In genomic region chr17:27684886-27685549, GRCm38 (mm10) we compare ENCODE assay signal across 8 mouse cellular contexts. TPM values are rescaled to one million over a fixed set of nuclear protein-coding genes. Genes with fewer than 3 reads are reported as not detected.
DNase-seq lines count a peak whose midpoint lies in the region; ATAC-seq and TF ChIP-seq lines count a peak whose summit lies in the region.

No protein-coding gene starts in this region.

- peak overlapping the region; percentile 65 for H3K4me3 ChIP-seq in heart, embryonic 10.5 days
- H3K4me3 ChIP-seq in kidney, adult 2 months (ENCODE audit: insufficient read depth, low read depth, low read length), result no peak overlapping the region
- H3K4me3 ChIP-seq in limb, embryonic 11.5 days (ENCODE audit: low read depth, low read length), result peak overlapping the region; percentile 42
- peak overlapping the region; percentile 59 for H3K4me3 ChIP-seq in midbrain, embryonic 15.5 days

- WGBS in heart, embryonic 10.5 days, result under 1% methylated on average over 51 of the region's 53 CpGs
- 2% methylated on average over 49 of the region's 53 CpGs for WGBS in kidney, adult 2 months
- WGBS in limb, embryonic 11.5 days, result under 1% methylated on average over 36 of the region's 53 CpGs
- WGBS in midbrain, embryonic 15.5 days, result under 1% methylated on average over 45 of the region's 53 CpGs

- H3K9ac ChIP-seq in limb, embryonic 11.5 days (ENCODE audit: low read length), result peak overlapping the region; percentile 37; the same call in 1 of the 2 replicates
- peak overlapping the region; percentile 71 for H3K9ac ChIP-seq in midbrain, embryonic 15.5 days

- peaks cover 78% of the 10 kb centered on the region for H3K27me3 ChIP-seq in heart, embryonic 10.5 days (ENCODE audit: insufficient read depth, poor library complexity, severe bottlenecking)
- no peaks in the 10 kb centered on the region for H3K27me3 ChIP-seq in kidney, adult 2 months (replicated peaks; ENCODE audit: control insufficient read depth, insufficient read depth, low read length)
- peaks cover 18% of the 10 kb centered on the region for H3K27me3 ChIP-seq in limb, embryonic 11.5 days (ENCODE audit: control insufficient read depth, insufficient read depth, low read length)
- no peaks in the 10 kb centered on the region for H3K27me3 ChIP-seq in midbrain, embryonic 15.5 days (replicated peaks)

- peak overlapping the region; percentile 87 for H3K4me2 ChIP-seq in limb, embryonic 11.5 days (ENCODE audit: low read depth, severe bottlenecking)
- H3K4me2 ChIP-seq in midbrain, embryonic 15.5 days, result peak overlapping the region; percentile 86

- ATAC-seq in frontal cortex, adult (ENCODE audit: low TSS enrichment), result peak; percentile 50
- no peak; the same call in 1 of the 2 replicates for ATAC-seq in limb, embryonic 11.5 days (ENCODE audit: insufficient number of reproducible peaks, low FRiP score, low TSS enrichment, low read depth)
- peak; percentile 73 for ATAC-seq in midbrain, embryonic 15.5 days (replicated peaks)

- TF ChIP-seq POLR2A in kidney, adult 2 months (IDR thresholded peaks at IDR 0.05; ENCODE audit: low read depth, low read length), result no peak

- no peak for DNase-seq in heart, embryonic 10.5 days (ENCODE audit: low spot score)
- no peak for DNase-seq in heart, adult 9 months (ENCODE audit: low spot score in 2 of 2)
- peak; percentile 77 for DNase-seq in cerebellum, adult 9-10 months
- peak; percentile 52 for DNase-seq in kidney, adult 2 months
- DNase-seq in limb, embryonic 11.5 days (ENCODE audit: low spot score), result peak; percentile 81
- DNase-seq in telencephalon, adult 2 months (ENCODE audit: low read depth, low spot score), result peak; percentile 79

- H3K36me3 ChIP-seq in heart, embryonic 10.5 days, result no peaks in the 10 kb centered on the region
- no peaks in the 10 kb centered on the region for H3K36me3 ChIP-seq in kidney, adult 2 months (ENCODE audit: control insufficient read depth, insufficient read depth, low read length)
- H3K36me3 ChIP-seq in limb, embryonic 11.5 days (ENCODE audit: control insufficient read depth, insufficient read depth, low read length), result no peaks in the 10 kb centered on the region
- H3K36me3 ChIP-seq in midbrain, embryonic 15.5 days (replicated peaks), result no peaks in the 10 kb centered on the region

- no peaks in the 10 kb centered on the region for H3K9me3 ChIP-seq in heart, embryonic 10.5 days
- no peaks in the 10 kb centered on the region for H3K9me3 ChIP-seq in limb, embryonic 11.5 days (ENCODE audit: control insufficient read depth, low read length)
- no peaks in the 10 kb centered on the region for H3K9me3 ChIP-seq in midbrain, embryonic 15.5 days

- peak overlapping the region; percentile 59 for H3K27ac ChIP-seq in heart, embryonic 10.5 days
- no peak overlapping the region for H3K27ac ChIP-seq in kidney, adult 2 months (ENCODE audit: insufficient read depth, low read depth, low read length)
- no peak overlapping the region for H3K27ac ChIP-seq in limb, embryonic 11.5 days (replicated peaks; ENCODE audit: low read depth, low read length)
- H3K27ac ChIP-seq in midbrain, embryonic 15.5 days, result peak overlapping the region; percentile 31; the same call in 1 of the 2 replicates

- H3K4me1 ChIP-seq in heart, embryonic 10.5 days, result peaks cover 23% of the 10 kb centered on the region
- H3K4me1 ChIP-seq in kidney, adult 2 months (ENCODE audit: control insufficient read depth, insufficient read depth, low read length), result no peaks in the 10 kb centered on the region
- H3K4me1 ChIP-seq in limb, embryonic 11.5 days (ENCODE audit: control insufficient read depth, insufficient read depth, low read length), result peaks cover 11% of the 10 kb centered on the region
- peaks cover 27% of the 10 kb centered on the region for H3K4me1 ChIP-seq in midbrain, embryonic 15.5 days

- peak; percentile 43 for TF ChIP-seq CTCF in kidney, adult 2 months (conservative IDR thresholded peaks at IDR 0.05; ENCODE audit: insufficient read depth, insufficient read length, low read depth, low read length)

RNA-seq across cellular contexts. Expression of gene Pacsin1, which starts 29.7 kb away (rescaled TPM):
- polyA plus RNA-seq in heart, embryonic 10.5 days (2016; fragmentation: Nextera tagmentation; extraction: Ambion mirVana), result 2.1 and 3.3 TPM in 2 replicates
- polyA plus RNA-seq in kidney, adult 2 months (2012; rRNA removed), result 0.58 and 1.3 TPM in 2 replicates
- polyA plus RNA-seq in limb, embryonic 11.5 days (2014; fragmentation: Nextera tagmentation; extraction: Ambion mirVana), result 5.6 and 6.5 TPM in 2 replicates
- 55.5 and 55.7 TPM in 2 replicates for polyA plus RNA-seq in midbrain, embryonic 15.5 days (2015; fragmentation: Nextera tagmentation; extraction: Ambion mirVana)

RNA-seq across cellular contexts. Expression of gene Spdef, which starts 43.7 kb away (rescaled TPM):
- polyA plus RNA-seq in heart, embryonic 10.5 days (2016; fragmentation: Nextera tagmentation; extraction: Ambion mirVana), result 0.11 and 0.33 TPM in 2 replicates
- polyA plus RNA-seq in kidney, adult 2 months (2012; rRNA removed), result 0.09 and 0.45 TPM in 2 replicates
- polyA plus RNA-seq in limb, embryonic 11.5 days (2014; fragmentation: Nextera tagmentation; extraction: Ambion mirVana), result 0.24 and 0.27 TPM in 2 replicates
- polyA plus RNA-seq in midbrain, embryonic 15.5 days (2015; fragmentation: Nextera tagmentation; extraction: Ambion mirVana), result 1.6 and 1.8 TPM in 2 replicates

RNA-seq across cellular contexts. Expression of gene Rps10, which starts 48.5 kb away (rescaled TPM):
- polyA plus RNA-seq in heart, embryonic 10.5 days (2016; fragmentation: Nextera tagmentation; extraction: Ambion mirVana), result 629 and 734 TPM in 2 replicates
- polyA plus RNA-seq in kidney, adult 2 months (2012; rRNA removed), result 814 and 927 TPM in 2 replicates
- polyA plus RNA-seq in limb, embryonic 11.5 days (2014; fragmentation: Nextera tagmentation; extraction: Ambion mirVana), result 1,013 and 1,034 TPM in 2 replicates
- polyA plus RNA-seq in midbrain, embryonic 15.5 days (2015; fragmentation: Nextera tagmentation; extraction: Ambion mirVana), result 417 and 421 TPM in 2 replicates

RNA-seq across cellular contexts. Expression of gene RPS10-NUDT3, which starts 50.0 kb away (rescaled TPM):
- not detected in 2 replicates for polyA plus RNA-seq in heart, embryonic 10.5 days (2016; fragmentation: Nextera tagmentation; extraction: Ambion mirVana)
- polyA plus RNA-seq in kidney, adult 2 months (2012; rRNA removed), result not detected in 2 replicates
- polyA plus RNA-seq in limb, embryonic 11.5 days (2014; fragmentation: Nextera tagmentation; extraction: Ambion mirVana), result not detected in 2 replicates
- not detected in 2 replicates for polyA plus RNA-seq in midbrain, embryonic 15.5 days (2015; fragmentation: Nextera tagmentation; extraction: Ambion mirVana)

Comparison
In these comparisons a context has a peak if more than half of its experiments do, and no peak if none do; other contexts are left out.
1. DNase-seq: peak in cerebellum, adult 9-10 months (single experiment), kidney, adult 2 months (single experiment), limb, embryonic 11.5 days (single experiment) and telencephalon, adult 2 months (single experiment); none in heart, embryonic 10.5 days (single experiment) and heart, adult 9 months (0 of 2).
2. H3K27ac ChIP-seq: peak in heart, embryonic 10.5 days (single experiment) and midbrain, embryonic 15.5 days (single experiment); none in kidney, adult 2 months (single experiment) and limb, embryonic 11.5 days (single experiment).